Mouse (Mus musculus) left cerebral cortex, postnatal 14 days (tissue): ENCODE data around the gene Gins1. TPM values are rescaled to one million over a fixed set of nuclear protein-coding genes. Genes with fewer than 3 reads are reported as not detected.

Source experiments
- total RNA-seq, 2 experiments: library from RNA; stranded (reverse); gene quantifications; 2 replicates each; pipeline ENCODE4 v1.2.3; 2021

Gins1 gene
- total RNA-seq, 2 experiments from 2014 or later = 1.5 to 2.1 TPM

Other genes starting within 250 kb of the Gins1 start
- gene Acss1, start 236.9 kb upstream of the Gins1 start, total RNA-seq = 10 to 100 TPM; 17.1 to 17.5 TPM
- gene Vsx1, start 216.0 kb upstream of the Gins1 start, total RNA-seq = not detected
- 10 to 100 TPM; 53.4 to 58.7 TPM for gene Entpd6, start 156.4 kb upstream of the Gins1 start, total RNA-seq
- 100 to 1,000 TPM; 120 to 124 TPM for gene Pygb, start 118.7 kb upstream of the Gins1 start, total RNA-seq
- gene Abhd12, start 659 bp upstream of the Gins1 start, total RNA-seq = 100 to 1,000 TPM; 241 to 246 TPM
- gene Ninl, start 134.0 kb downstream of the Gins1 start, total RNA-seq = 1 to 10 TPM; 5.2 to 5.8 TPM
- gene Nanp, start 134.0 kb downstream of the Gins1 start, total RNA-seq = 10 to 100 TPM; 29.6 to 30.5 TPM
- not detected for gene Gm14151, start 186.9 kb downstream of the Gins1 start, total RNA-seq
- not detected for gene Gm14147, start 192.8 kb downstream of the Gins1 start, total RNA-seq